Mouse (Mus musculus): ENCODE results near the gene Cyp2d26. TPM values are rescaled to one million over a fixed set of nuclear protein-coding genes. Genes with fewer than 3 reads are reported as not detected.

The Cyp2d26 gene
- 2.7 and 3.9 TPM in 2 replicates for polyA plus RNA-seq (2016; fragmentation: Nextera tagmentation; extraction: Ambion mirVana)

DNA sequence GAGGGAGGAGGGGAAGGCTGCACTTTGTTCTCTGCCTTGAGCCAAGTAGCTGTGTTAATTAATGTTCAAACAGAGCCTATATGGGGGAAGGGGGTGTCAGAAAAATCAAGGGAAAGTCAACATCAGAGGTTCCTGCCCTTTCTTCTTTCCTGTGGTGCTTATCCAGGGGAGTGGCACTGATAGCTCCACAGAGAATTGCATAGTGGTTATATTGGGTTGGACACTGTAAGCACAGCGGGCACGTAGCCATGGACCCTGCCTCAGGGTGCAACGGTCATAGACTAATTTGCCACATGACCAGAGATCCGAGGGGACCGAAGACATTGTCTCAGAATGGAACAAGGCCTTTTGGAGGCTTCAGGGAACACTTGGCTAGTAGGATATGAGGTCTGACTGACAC is at the start of gene Cyp2d26:
Gene Cyp2d26, minus strand, starts transcription at position 18 of the 400 bp plus-strand sequence.
- H3K9ac ChIP-seq = no peak within 1 kb of the TSS
- no peak within 1 kb of the TSS for H3K4me2 ChIP-seq
- ATAC-seq = peak; percentile 49; the same call in 1 of the 2 replicates

GRCm38 (mm10) chr15:82839146-82839545 is 45.1 kb upstream of the Cyp2d26 start:
- peaks cover 20% of the 10 kb centered on the region for H3K36me3 ChIP-seq
- WGBS (ENCODE audit: insufficient replicate concordance) = 91% methylated on average over 3 of the region's 3 CpGs
- H3K4me3 ChIP-seq = no peak overlapping the region
- no peak overlapping the region for H3K9ac ChIP-seq
- no peak overlapping the region for H3K27ac ChIP-seq
- H3K27me3 ChIP-seq (replicated peaks) = no peaks in the 10 kb centered on the region
- no peak overlapping the region for H3K4me2 ChIP-seq
- H3K9me3 ChIP-seq (replicated peaks) = no peaks in the 10 kb centered on the region
- H3K4me1 ChIP-seq = no peaks in the 10 kb centered on the region
- no peak for ATAC-seq

More for the DNA sequence above, at the start of gene Cyp2d26:
- 70% methylated on average over 5 of the region's 5 CpGs for WGBS (ENCODE audit: insufficient replicate concordance)
- H3K27ac ChIP-seq = no peak within 1 kb of the TSS
- H3K9me3 ChIP-seq (replicated peaks) = no peaks in the 10 kb centered on the region
- no peak within 1 kb of the TSS for H3K4me3 ChIP-seq
- no peaks in the 10 kb centered on the region for H3K36me3 ChIP-seq
- H3K4me1 ChIP-seq = no peaks in the 10 kb centered on the region; the same call in 1 of the 2 replicates
- H3K27me3 ChIP-seq (replicated peaks) = no peaks in the 10 kb centered on the region

DNA sequence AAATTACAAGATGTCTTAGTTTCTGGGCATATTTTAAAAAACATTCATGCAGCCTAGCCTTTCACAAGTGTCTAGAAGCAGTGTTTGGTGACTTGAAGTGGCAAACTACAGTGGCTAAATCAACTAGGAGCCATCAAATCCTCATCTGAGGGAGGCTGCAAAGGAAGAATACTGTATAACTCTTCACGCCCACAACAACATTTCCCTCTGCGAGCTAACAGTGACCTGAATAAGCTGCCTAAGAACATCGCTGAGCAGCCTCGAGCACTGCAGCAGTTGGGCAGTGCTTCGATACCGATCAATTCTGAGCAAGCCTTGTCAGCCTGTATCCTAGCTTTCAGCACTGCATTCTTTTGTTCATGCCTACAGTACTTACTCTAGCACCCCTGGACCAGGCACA is 35.8 kb upstream of the Cyp2d26 start:
- Histone ChIP-seq H3K9ac (no peak overlapping the region), H3K27me3 (replicated peaks) (no peaks in the 10 kb centered on the region), H3K4me1 (no peaks in the 10 kb centered on the region), H3K4me3 (no peak overlapping the region), H3K9me3 (replicated peaks) (no peaks in the 10 kb centered on the region), H3K27ac (no peak overlapping the region), H3K36me3 (peaks cover 11% of the 10 kb centered on the region; the same call in 1 of the 2 replicates), H3K4me2 (no peak overlapping the region)
- ATAC-seq = no peak
- WGBS (ENCODE audit: insufficient replicate concordance) = 90% methylated on average over 6 of the region's 6 CpGs

GRCm38 (mm10) chr15:82825866-82826265 is 31.8 kb upstream of the Cyp2d26 start:
- ATAC-seq = no peak
- H3K9me3 ChIP-seq (replicated peaks) = no peaks in the 10 kb centered on the region
- no peaks in the 10 kb centered on the region for H3K4me1 ChIP-seq

DNA sequence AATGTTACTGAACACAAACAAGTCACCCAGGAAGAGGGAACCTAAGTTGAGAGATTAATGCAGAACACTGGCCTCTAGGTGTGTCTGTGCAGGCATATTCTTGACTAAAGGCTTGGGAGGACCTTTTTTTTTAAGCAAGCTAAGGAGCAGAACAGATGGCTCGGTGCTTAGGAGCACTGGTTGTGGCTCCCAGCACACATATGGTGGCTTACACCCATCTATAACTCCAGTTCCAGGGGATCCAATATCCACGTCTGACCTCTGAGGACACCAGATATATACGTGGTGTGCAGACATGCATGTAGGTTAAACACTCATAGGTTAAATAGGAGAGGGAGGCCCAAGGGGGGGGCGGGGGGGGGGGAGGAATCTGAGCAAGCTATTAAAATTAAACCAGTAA is 28.3 kb upstream of the Cyp2d26 start:
- Histone ChIP-seq H3K4me1 (no peaks in the 10 kb centered on the region), H3K4me2 (no peak overlapping the region), H3K27ac (no peak overlapping the region), H3K27me3 (replicated peaks) (no peaks in the 10 kb centered on the region), H3K36me3 (peaks cover 38% of the 10 kb centered on the region), H3K9me3 (replicated peaks) (no peaks in the 10 kb centered on the region), H3K9ac (no peak overlapping the region), H3K4me3 (no peak overlapping the region)
- WGBS (ENCODE audit: insufficient replicate concordance) = 83% methylated on average over 3 of the region's 4 CpGs
- no peak for ATAC-seq

More at GRCm38 (mm10) chr15:82825866-82826265, 31.8 kb upstream of the Cyp2d26 start:
- Histone ChIP-seq H3K27me3 (replicated peaks) (no peaks in the 10 kb centered on the region), H3K27ac (no peak overlapping the region), H3K9ac (no peak overlapping the region), H3K4me2 (no peak overlapping the region), H3K4me3 (no peak overlapping the region), H3K36me3 (peaks cover 26% of the 10 kb centered on the region)

DNA sequence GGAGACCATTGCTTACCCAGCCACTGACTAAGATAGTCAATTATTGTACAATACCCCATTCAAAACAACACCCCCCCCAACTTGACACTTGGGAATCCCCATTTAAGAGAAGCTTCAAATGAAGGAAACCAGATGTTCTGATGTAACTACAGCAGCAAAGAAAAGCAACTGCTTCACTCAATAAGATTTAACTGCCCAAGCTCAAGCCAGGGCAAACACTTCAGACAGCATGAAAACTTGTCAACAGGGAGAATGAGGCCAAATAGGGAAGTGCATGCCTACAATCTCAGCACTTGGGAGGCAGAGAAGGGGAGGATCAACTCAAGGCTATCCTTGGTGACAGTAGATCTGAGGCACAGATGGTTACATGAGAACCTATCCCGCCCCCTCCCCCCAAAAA is 27.6 kb upstream of the Cyp2d26 start:
- Histone ChIP-seq H3K27me3 (replicated peaks) (no peaks in the 10 kb centered on the region), H3K36me3 (peaks cover 42% of the 10 kb centered on the region), H3K27ac (no peak overlapping the region), H3K4me3 (no peak overlapping the region), H3K9ac (no peak overlapping the region), H3K4me1 (no peaks in the 10 kb centered on the region), H3K9me3 (replicated peaks) (no peaks in the 10 kb centered on the region), H3K4me2 (no peak overlapping the region)
- 71% methylated on average over 1 of the region's 1 CpGs for WGBS (ENCODE audit: insufficient replicate concordance)
- no peak for ATAC-seq

- WGBS (ENCODE audit: insufficient replicate concordance) = 82% methylated on average over 4 of the region's 4 CpGs
- no peak for ATAC-seq
- Histone ChIP-seq H3K9me3 (replicated peaks) (no peaks in the 10 kb centered on the region), H3K4me3 (no peak overlapping the region), H3K27me3 (replicated peaks) (no peaks in the 10 kb centered on the region), H3K36me3 (peaks cover 57% of the 10 kb centered on the region), H3K4me1 (peaks cover 16% of the 10 kb centered on the region), H3K9ac (no peak overlapping the region), H3K27ac (no peak overlapping the region), H3K4me2 (no peak overlapping the region)
These were observed 21.2 kb upstream of the Cyp2d26 start for GRCm38 (mm10) chr15:82815296-82815695.

- Histone ChIP-seq H3K36me3 (peaks cover 58% of the 10 kb centered on the region), H3K9me3 (replicated peaks) (no peaks in the 10 kb centered on the region), H3K9ac (no peak overlapping the region), H3K27me3 (replicated peaks) (no peaks in the 10 kb centered on the region), H3K4me1 (peaks cover 21% of the 10 kb centered on the region), H3K27ac (no peak overlapping the region), H3K4me2 (no peak overlapping the region), H3K4me3 (no peak overlapping the region)
- 0 out of 2 replicates have a peak, but pooled peaks have one; percentile 27 for ATAC-seq
- WGBS (ENCODE audit: insufficient replicate concordance) = 69% methylated on average over 4 of the region's 4 CpGs
These were observed 20.7 kb upstream of the Cyp2d26 start for GRCm38 (mm10) chr15:82814806-82815205.

DNA sequence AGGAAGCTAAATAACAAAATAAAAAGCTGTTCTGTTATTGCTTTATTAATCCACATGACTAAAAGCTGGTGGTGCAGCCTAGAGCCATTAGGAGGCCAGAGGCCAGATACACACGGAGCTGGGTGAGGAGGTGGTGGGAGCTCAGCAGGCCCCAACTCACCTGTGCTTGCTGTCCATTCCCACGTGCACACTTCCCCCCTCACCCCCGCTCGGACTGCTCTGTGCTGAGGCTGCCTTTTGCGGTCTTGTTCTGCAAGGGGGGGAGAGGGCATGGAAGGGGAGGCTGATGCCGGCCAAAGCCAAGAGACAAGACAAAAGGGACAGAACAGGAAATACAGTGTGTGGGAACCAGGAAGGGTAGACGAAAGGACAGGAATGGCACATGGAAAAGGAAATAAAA is 20.2 kb upstream of the Cyp2d26 start:
- no peak overlapping the region for H3K4me3 ChIP-seq
- peaks cover 26% of the 10 kb centered on the region for H3K4me1 ChIP-seq
- 79% methylated on average over 7 of the region's 7 CpGs for WGBS (ENCODE audit: insufficient replicate concordance)
- H3K36me3 ChIP-seq = peaks cover 62% of the 10 kb centered on the region
- H3K9ac ChIP-seq = no peak overlapping the region
- H3K27me3 ChIP-seq (replicated peaks) = no peaks in the 10 kb centered on the region
- ATAC-seq = no peak
- H3K27ac ChIP-seq = no peak overlapping the region
- no peak overlapping the region for H3K4me2 ChIP-seq
- no peaks in the 10 kb centered on the region for H3K9me3 ChIP-seq (replicated peaks)

DNA sequence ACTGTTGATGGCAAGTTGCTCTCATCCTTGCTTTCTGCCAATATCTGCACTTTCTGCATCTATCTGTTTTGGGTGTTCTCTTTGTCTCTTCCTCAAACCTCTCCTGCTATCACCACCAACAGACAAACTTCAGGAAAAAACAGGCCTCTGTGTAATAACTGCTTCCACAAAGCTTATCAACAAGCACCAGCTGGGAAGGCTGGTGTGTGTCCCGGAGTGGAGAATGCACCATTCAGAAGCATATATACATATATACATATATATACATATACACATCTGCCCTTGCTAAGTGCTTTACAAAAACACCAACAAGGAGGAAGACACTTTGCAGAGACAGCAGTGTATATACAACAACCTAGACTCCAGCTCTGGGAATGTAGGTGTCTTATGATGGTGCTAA is 16.5 kb upstream of the Cyp2d26 start:
- Histone ChIP-seq H3K9ac (no peak overlapping the region), H3K4me3 (no peak overlapping the region), H3K4me1 (peaks cover 27% of the 10 kb centered on the region), H3K9me3 (replicated peaks) (no peaks in the 10 kb centered on the region), H3K4me2 (no peak overlapping the region; the same call in 1 of the 2 replicates), H3K27ac (peak overlapping the region; percentile 59), H3K36me3 (peaks cover 45% of the 10 kb centered on the region), H3K27me3 (replicated peaks) (no peaks in the 10 kb centered on the region)
- ATAC-seq = peak; percentile 83
- 19% methylated on average over 1 of the region's 1 CpGs for WGBS (ENCODE audit: insufficient replicate concordance)

DNA sequence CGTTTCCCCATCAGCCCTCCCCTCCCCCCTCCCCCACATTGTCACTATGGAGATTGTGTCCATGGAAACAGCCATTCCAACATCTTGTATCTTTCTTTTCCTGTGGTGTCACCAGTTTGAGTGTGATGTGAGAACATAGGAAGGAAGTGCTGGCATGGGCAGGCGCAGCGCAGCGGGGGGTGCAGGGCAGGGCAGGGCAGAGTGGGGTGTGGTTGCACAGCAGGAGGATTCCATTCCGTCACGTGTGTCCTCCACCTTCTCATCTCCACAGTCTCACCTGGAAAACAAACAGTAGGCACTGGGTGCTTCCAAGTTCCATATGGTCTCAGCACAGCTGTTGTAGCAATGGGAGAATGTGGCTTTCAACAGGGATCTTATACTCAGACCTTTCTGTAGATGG is 15.4 kb upstream of the Cyp2d26 start:
- H3K9ac ChIP-seq = no peak overlapping the region
- ATAC-seq = 0 out of 2 replicates have a peak, but pooled peaks have one; percentile 46
- 60% methylated on average over 6 of the region's 6 CpGs for WGBS (ENCODE audit: insufficient replicate concordance)
- peaks cover 38% of the 10 kb centered on the region for H3K36me3 ChIP-seq
- H3K9me3 ChIP-seq (replicated peaks) = no peaks in the 10 kb centered on the region
- peak overlapping the region; percentile 59; the same call in 1 of the 2 replicates for H3K27ac ChIP-seq
- H3K4me1 ChIP-seq = peaks cover 27% of the 10 kb centered on the region
- no peak overlapping the region for H3K4me3 ChIP-seq
- H3K4me2 ChIP-seq = no peak overlapping the region
- H3K27me3 ChIP-seq (replicated peaks) = no peaks in the 10 kb centered on the region

- no peak overlapping the region for H3K4me2 ChIP-seq
- H3K27me3 ChIP-seq (replicated peaks) = no peaks in the 10 kb centered on the region
- H3K36me3 ChIP-seq = peaks cover 22% of the 10 kb centered on the region
- WGBS (ENCODE audit: insufficient replicate concordance) = 81% methylated on average over 5 of the region's 5 CpGs
- no peak for ATAC-seq
- no peak overlapping the region for H3K4me3 ChIP-seq
- H3K4me1 ChIP-seq = peaks cover 27% of the 10 kb centered on the region
- H3K9me3 ChIP-seq (replicated peaks) = no peaks in the 10 kb centered on the region
- H3K27ac ChIP-seq = no peak overlapping the region
- no peak overlapping the region for H3K9ac ChIP-seq
These were observed 13.1 kb upstream of the Cyp2d26 start for GRCm38 (mm10) chr15:82806969-82807763.

Measured in liver, embryonic 12.5 days (tissue).